Mouse (Mus musculus): ENCODE measurements around the gene Smarcc2. TPM values are rescaled to one million over a fixed set of nuclear protein-coding genes. Genes with fewer than 3 reads are reported as not detected.

Smarcc2 gene
- polyA plus RNA-seq, 1 experiment from 2014 or later = 64.5 TPM

- Histone ChIP-seq H3K9me3 (ENCODE audit: low read length) (no peaks in the 10 kb centered on the region), H3K27me3 (ENCODE audit: insufficient read depth, low read length) (no peaks in the 10 kb centered on the region), H3K27ac (ENCODE audit: low read length) (peak overlapping the region; percentile 7; the same call in 1 of the 2 replicates), H3K9ac (replicated peaks; ENCODE audit: low read length) (peak overlapping the region; percentile 47), H3K4me2 (replicated peaks; ENCODE audit: low read depth, low read length) (peak overlapping the region; percentile 44), H3K4me1 (ENCODE audit: insufficient read depth, low read length) (peaks cover 3% of the 10 kb centered on the region; the same call in 1 of the 2 replicates), H3K36me3 (ENCODE audit: insufficient read depth, low read length) (no peaks in the 10 kb centered on the region), H3K4me3 (ENCODE audit: low read length) (peak overlapping the region; percentile 33)
- WGBS = 68% methylated on average over 4 of the region's 4 CpGs
- ATAC-seq (ENCODE audit: low FRiP score, low TSS enrichment) = no peak; the same call in 1 of the 2 replicates
These were observed 76.7 kb downstream of the Smarcc2 start for GRCm38 (mm10) chr10:128535624-128536265.

- peak overlapping the region; percentile 54 for H3K9ac ChIP-seq (replicated peaks; ENCODE audit: low read length)
- H3K27ac ChIP-seq (ENCODE audit: low read length) = peak overlapping the region; percentile 7
- H3K4me2 ChIP-seq (replicated peaks; ENCODE audit: low read depth, low read length) = peak overlapping the region; percentile 44
- H3K4me3 ChIP-seq (ENCODE audit: low read length) = peak overlapping the region; percentile 33
- peaks cover 3% of the 10 kb centered on the region; the same call in 1 of the 2 replicates for H3K4me1 ChIP-seq (ENCODE audit: insufficient read depth, low read length)
- no peaks in the 10 kb centered on the region for H3K9me3 ChIP-seq (ENCODE audit: low read length)
- WGBS = 13% methylated on average over 18 of the region's 18 CpGs
- no peaks in the 10 kb centered on the region for H3K27me3 ChIP-seq (ENCODE audit: insufficient read depth, low read length)
- peak; percentile 94 for ATAC-seq (ENCODE audit: low FRiP score, low TSS enrichment)
- no peaks in the 10 kb centered on the region for H3K36me3 ChIP-seq (ENCODE audit: insufficient read depth, low read length)
These were observed 77.4 kb downstream of the Smarcc2 start for GRCm38 (mm10) chr10:128536266-128536940.

- Histone ChIP-seq H3K4me3 (ENCODE audit: low read length) (no peak overlapping the region), H3K9ac (replicated peaks; ENCODE audit: low read length) (no peak overlapping the region), H3K4me1 (ENCODE audit: insufficient read depth, low read length) (peaks cover 3% of the 10 kb centered on the region; the same call in 1 of the 2 replicates), H3K36me3 (ENCODE audit: insufficient read depth, low read length) (peaks cover 13% of the 10 kb centered on the region), H3K9me3 (ENCODE audit: low read length) (no peaks in the 10 kb centered on the region), H3K4me2 (replicated peaks; ENCODE audit: low read depth, low read length) (no peak overlapping the region), H3K27ac (ENCODE audit: low read length) (no peak overlapping the region), H3K27me3 (ENCODE audit: insufficient read depth, low read length) (no peaks in the 10 kb centered on the region)
- ATAC-seq (ENCODE audit: low FRiP score, low TSS enrichment) = no peak
- 83% methylated on average over 1 of the region's 1 CpGs for WGBS
These were observed 79.4 kb downstream of the Smarcc2 start for GRCm38 (mm10) chr10:128538340-128538870.

Small RNA genes within 50 kb of the gene (microRNA-seq; reads per million reads assigned to microRNA genes)
- gene Mir6916 = not detected
- 0.47 reads per million for gene Mir8105

Other genes with a start within 250 kb of the Smarcc2 start
- 34.2 and 38.6 TPM in 2 replicates for gene Spryd4, start 247.4 kb upstream of the Smarcc2 start, polyA plus RNA-seq (2015; fragmentation: Nextera tagmentation; extraction: Ambion mirVana)
- not detected in 2 replicates for gene Mip, start 233.4 kb upstream of the Smarcc2 start, polyA plus RNA-seq (2015; fragmentation: Nextera tagmentation; extraction: Ambion mirVana)
- 64.5 and 68.2 TPM in 2 replicates for gene Timeless, start 227.2 kb upstream of the Smarcc2 start, polyA plus RNA-seq (2015; fragmentation: Nextera tagmentation; extraction: Ambion mirVana)
- 0.39 and 0.66 TPM in 2 replicates for gene Apon, start 205.2 kb upstream of the Smarcc2 start, polyA plus RNA-seq (2015; fragmentation: Nextera tagmentation; extraction: Ambion mirVana)
- gene Apof, start 190.6 kb upstream of the Smarcc2 start, polyA plus RNA-seq (2015; fragmentation: Nextera tagmentation; extraction: Ambion mirVana) = 0.62 and 0.69 TPM in 2 replicates
- gene Stat2, start 188.7 kb upstream of the Smarcc2 start, polyA plus RNA-seq (2015; fragmentation: Nextera tagmentation; extraction: Ambion mirVana) = 12.9 and 14.9 TPM in 2 replicates
- 0.15 and 0.35 TPM in 2 replicates for gene Il23a, start 160.5 kb upstream of the Smarcc2 start, polyA plus RNA-seq (2015; fragmentation: Nextera tagmentation; extraction: Ambion mirVana)
- 42.0 and 45.0 TPM in 2 replicates for gene Pan2, start 155.9 kb upstream of the Smarcc2 start, polyA plus RNA-seq (2015; fragmentation: Nextera tagmentation; extraction: Ambion mirVana)
- gene Cnpy2, start 136.8 kb upstream of the Smarcc2 start, polyA plus RNA-seq (2015; fragmentation: Nextera tagmentation; extraction: Ambion mirVana) = 343 and 370 TPM in 2 replicates
- gene Cs, start 121.5 kb upstream of the Smarcc2 start, polyA plus RNA-seq (2015; fragmentation: Nextera tagmentation; extraction: Ambion mirVana) = 238 and 244 TPM in 2 replicates
- gene Coq10a, start 90.3 kb upstream of the Smarcc2 start, polyA plus RNA-seq (2015; fragmentation: Nextera tagmentation; extraction: Ambion mirVana) = 4.1 and 10.9 TPM in 2 replicates
- 11.9 and 12.8 TPM in 2 replicates for gene Ankrd52, start 82.1 kb upstream of the Smarcc2 start, polyA plus RNA-seq (2015; fragmentation: Nextera tagmentation; extraction: Ambion mirVana)
- gene Slc39a5, start 58.0 kb upstream of the Smarcc2 start, polyA plus RNA-seq (2015; fragmentation: Nextera tagmentation; extraction: Ambion mirVana) = 69.0 and 75.1 TPM in 2 replicates
- 81.7 and 94.8 TPM in 2 replicates for gene Nabp2, start 47.8 kb upstream of the Smarcc2 start, polyA plus RNA-seq (2015; fragmentation: Nextera tagmentation; extraction: Ambion mirVana)
- 52.5 and 52.6 TPM in 2 replicates for gene Rnf41, start 47.6 kb upstream of the Smarcc2 start, polyA plus RNA-seq (2015; fragmentation: Nextera tagmentation; extraction: Ambion mirVana)
- gene Myl6, start 34.9 kb downstream of the Smarcc2 start, polyA plus RNA-seq (2015; fragmentation: Nextera tagmentation; extraction: Ambion mirVana) = 1,255 and 1,413 TPM in 2 replicates
- 4.2 and 5.7 TPM in 2 replicates for gene Myl6b, start 39.4 kb downstream of the Smarcc2 start, polyA plus RNA-seq (2015; fragmentation: Nextera tagmentation; extraction: Ambion mirVana)
- 23.2 and 24.2 TPM in 2 replicates for gene Esyt1, start 66.6 kb downstream of the Smarcc2 start, polyA plus RNA-seq (2015; fragmentation: Nextera tagmentation; extraction: Ambion mirVana)
- gene Zc3h10, start 88.5 kb downstream of the Smarcc2 start, polyA plus RNA-seq (2015; fragmentation: Nextera tagmentation; extraction: Ambion mirVana) = 16.2 and 16.6 TPM in 2 replicates
- gene Rpl41, start 90.1 kb downstream of the Smarcc2 start, polyA plus RNA-seq (2015; fragmentation: Nextera tagmentation; extraction: Ambion mirVana) = 3,659 and 3,733 TPM in 2 replicates
- 200 and 203 TPM in 2 replicates for gene Pa2g4, start 106.7 kb downstream of the Smarcc2 start, polyA plus RNA-seq (2015; fragmentation: Nextera tagmentation; extraction: Ambion mirVana)
- gene Erbb3, start 130.4 kb downstream of the Smarcc2 start, polyA plus RNA-seq (2015; fragmentation: Nextera tagmentation; extraction: Ambion mirVana) = 11.5 and 12.8 TPM in 2 replicates
- 628 and 640 TPM in 2 replicates for gene Rps26, start 167.5 kb downstream of the Smarcc2 start, polyA plus RNA-seq (2015; fragmentation: Nextera tagmentation; extraction: Ambion mirVana)
- gene Ikzf4, start 186.7 kb downstream of the Smarcc2 start, polyA plus RNA-seq (2015; fragmentation: Nextera tagmentation; extraction: Ambion mirVana) = 1.4 and 2.0 TPM in 2 replicates
- 15.9 and 16.3 TPM in 2 replicates for gene Suox, start 214.8 kb downstream of the Smarcc2 start, polyA plus RNA-seq (2015; fragmentation: Nextera tagmentation; extraction: Ambion mirVana)
- gene Rab5b, start 237.0 kb downstream of the Smarcc2 start, polyA plus RNA-seq (2015; fragmentation: Nextera tagmentation; extraction: Ambion mirVana) = 84.4 and 86.0 TPM in 2 replicates
- 1.5 and 1.7 TPM in 2 replicates for gene Pmel, start 244.9 kb downstream of the Smarcc2 start, polyA plus RNA-seq (2015; fragmentation: Nextera tagmentation; extraction: Ambion mirVana)
- 100 and 105 TPM in 2 replicates for gene Cdk2, start 245.8 kb downstream of the Smarcc2 start, polyA plus RNA-seq (2015; fragmentation: Nextera tagmentation; extraction: Ambion mirVana)

Measured in kidney, embryonic 16.5 days (tissue).